Comparison of ENCODE assay signal across 12 mouse cellular contexts in genomic region chr2:90553861-90554260, GRCm38 (mm10). TPM values are rescaled to one million over a fixed set of nuclear protein-coding genes. Genes with fewer than 3 reads are reported as not detected.
DNase-seq lines count a peak whose midpoint lies in the region; ATAC-seq and TF ChIP-seq lines count a peak whose summit lies in the region.
"Had no signal": no experiment of that assay in that cellular context is flagged by ENCODE, and none has a peak within 500 bp of the region (broad histone marks: within the 10 kb centered on the region; RNA-seq: fewer than 3 reads in every experiment).

No protein-coding gene starts in this region.

- no peak overlapping the region for H3K27ac ChIP-seq in forebrain, embryonic 14.5 days (ENCODE audit: low read depth, low read length)
- no peak overlapping the region for H3K27ac ChIP-seq in hindbrain, embryonic 13.5 days
- H3K27ac ChIP-seq: embryonic facial prominence, embryonic 13.5 days; hindbrain, embryonic 14.5 days; midbrain, embryonic 10.5 days; neural tube, embryonic 12.5 days had no signal

- CTCF ChIA-PET in Patski (lab: Charles Lee), result no interaction called here

- POLR2A ChIA-PET in Patski (lab: Charles Lee), result interaction anchor here (0.5 kb wide), 1 partner anchor 178 kb away, joined by 3 read pairs; no protein-coding TSS in a partner anchor

- no peaks in the 10 kb centered on the region for H3K4me1 ChIP-seq in forebrain, embryonic 14.5 days (ENCODE audit: control insufficient read depth, insufficient read depth, low read length)
- H3K4me1 ChIP-seq in hindbrain, embryonic 13.5 days (replicated peaks), result peaks cover 9% of the 10 kb centered on the region; the same call in 1 of the 2 replicates
- H3K4me1 ChIP-seq: embryonic facial prominence, embryonic 13.5 days had no signal

- no peaks in the 10 kb centered on the region for H3K9me3 ChIP-seq in forebrain, embryonic 14.5 days (replicated peaks; ENCODE audit: control insufficient read depth, low read length)
- H3K9me3 ChIP-seq in hindbrain, embryonic 13.5 days, result no peaks in the 10 kb centered on the region
- H3K9me3 ChIP-seq: embryonic facial prominence, embryonic 13.5 days; midbrain, embryonic 10.5 days; neural tube, embryonic 12.5 days had no signal

- H3K4me2 ChIP-seq in forebrain, embryonic 14.5 days (ENCODE audit: low read length), result no peak overlapping the region
- H3K4me2 ChIP-seq in hindbrain, embryonic 13.5 days, result no peak overlapping the region
- H3K4me2 ChIP-seq: embryonic facial prominence, embryonic 13.5 days; hindbrain, embryonic 14.5 days; neural tube, embryonic 12.5 days had no signal

- no peak for TF ChIP-seq CTCF in Patski (IDR thresholded peaks at IDR 0.05)

- ATAC-seq in Patski, result peak; percentile 68
- peak; percentile 76 for ATAC-seq in common myeloid progenitor, adult 5-6 weeks (replicated peaks; ENCODE audit: low read depth, poor library complexity, severe bottlenecking)
- no peak for ATAC-seq in forebrain, embryonic 14.5 days
- no peak for ATAC-seq in hindbrain, embryonic 13.5 days (ENCODE audit: low FRiP score)

- H3K27me3 ChIP-seq in Patski, result no peaks in the 10 kb centered on the region
- no peaks in the 10 kb centered on the region for H3K27me3 ChIP-seq in forebrain, embryonic 14.5 days (replicated peaks; ENCODE audit: control insufficient read depth, insufficient read depth, low read length)
- no peaks in the 10 kb centered on the region for H3K27me3 ChIP-seq in hindbrain, embryonic 13.5 days
- H3K27me3 ChIP-seq: embryonic facial prominence, embryonic 13.5 days; neural tube, embryonic 12.5 days had no signal

- DNase-seq in Patski (ENCODE audit: low read depth, low spot score), result no peak
- DNase-seq in kidney, postnatal 10 days, result peak; percentile 33
- peak; percentile 69 for DNase-seq in lung, postnatal 25 days (ENCODE audit: low spot score)
- DNase-seq in forebrain, embryonic 14.5 days (ENCODE audit: low spot score), result no peak
- DNase-seq in adrenal gland, postnatal 4 days (ENCODE audit: low spot score in 2 of 2), result no peak
- DNase-seq: thymus, postnatal 25 days had no signal

- in situ Hi-C loops in Patski (cut with MboI; ENCODE audit: low pct_unique_long_range_greater_than_20kb), result no loop called here

- H3K36me3 ChIP-seq in forebrain, embryonic 14.5 days (ENCODE audit: control insufficient read depth, insufficient read depth, low read length), result no peaks in the 10 kb centered on the region
- H3K36me3 ChIP-seq in hindbrain, embryonic 13.5 days, result no peaks in the 10 kb centered on the region
- H3K36me3 ChIP-seq: embryonic facial prominence, embryonic 13.5 days; midbrain, embryonic 10.5 days; neural tube, embryonic 12.5 days had no signal

- H3K4me3 ChIP-seq in forebrain, embryonic 14.5 days (ENCODE audit: low read depth, low read length), result no peak overlapping the region
- no peak overlapping the region for H3K4me3 ChIP-seq in hindbrain, embryonic 13.5 days
- H3K4me3 ChIP-seq: embryonic facial prominence, embryonic 13.5 days; midbrain, embryonic 10.5 days; neural tube, embryonic 12.5 days had no signal

- WGBS in forebrain, embryonic 14.5 days, result 92% methylated on average over 4 of the region's 4 CpGs
- WGBS in hindbrain, embryonic 13.5 days, result 97% methylated on average over 4 of the region's 4 CpGs

- H3K9ac ChIP-seq in forebrain, embryonic 14.5 days (ENCODE audit: low read length), result no peak overlapping the region
- H3K9ac ChIP-seq in hindbrain, embryonic 13.5 days, result no peak overlapping the region
- H3K9ac ChIP-seq: embryonic facial prominence, embryonic 13.5 days; hindbrain, embryonic 14.5 days; neural tube, embryonic 12.5 days had no signal

RNA-seq across cellular contexts. Expression of gene Ptprj, which starts 26.6 kb away (rescaled TPM):
- 51.0 TPM for polyA plus RNA-seq in Patski (2021)
- 19.4 and 22.7 TPM in 2 replicates for total RNA-seq in common myeloid progenitor, adult 5-6 weeks (2017)
- 3.5 and 4.1 TPM in 2 replicates for polyA plus RNA-seq in forebrain, embryonic 14.5 days (2014; fragmentation: Nextera tagmentation; extraction: Ambion mirVana)
- polyA plus RNA-seq in hindbrain, embryonic 13.5 days (2015; fragmentation: Nextera tagmentation; extraction: Ambion mirVana), result 3.8 and 4.3 TPM in 2 replicates
- 10 to 100 TPM; 31.3 to 32.4 TPM for total RNA-seq in adrenal gland, postnatal 4 days (2021)

Comparison
In these comparisons a context has a peak if more than half of its experiments do, and no peak if none do; other contexts are left out.
1. ATAC-seq: peak in Patski (single experiment) and common myeloid progenitor, adult 5-6 weeks (single experiment); none in forebrain, embryonic 14.5 days (single experiment) and hindbrain, embryonic 13.5 days (single experiment).
2. DNase-seq: peak in kidney, postnatal 10 days (single experiment) and lung, postnatal 25 days (single experiment); none in Patski (single experiment), forebrain, embryonic 14.5 days (single experiment) and adrenal gland, postnatal 4 days (0 of 2).